Mouse (Mus musculus) lung, postnatal 0 days (tissue): ENCODE data around the gene Dst.

ENCODE experiments used
- CTCF ChIP-seq: IDR thresholded peaks from 2 replicates; pipeline ENCODE4 v1.5.1; 2016; ENCODE audit warnings: antibody characterized with exemption, mild to moderate bottlenecking
- EP300 ChIP-seq: IDR thresholded peaks from 2 replicates; pipeline ENCODE4 v1.6.1; 2016; ENCODE audit warnings: antibody characterized with exemption, mild to moderate bottlenecking, control low read depth

GRCm38 (mm10) chr1:34290321-34290720 is 382.3 kb downstream of the Dst start:
- TF ChIP-seq EP300 (no peak), CTCF (no peak)
